Mouse (Mus musculus) small intestine, adult 2 months (tissue): ENCODE results near the gene Ogfrl1.

Experiments
- CTCF ChIP-seq: fragments of 200-500 bp; IDR thresholded peaks from 2 replicates; pipeline ENCODE4 v1.5.1; 2012; ENCODE audit warnings: low read depth, mild to moderate bottlenecking, control low read depth, inconsistent platforms, low read length, moderate library complexity, mixed read lengths; ENCODE audit not compliant: insufficient replicate concordance, insufficient read length; ENCODE audit errors: extremely low read depth
- POLR2A ChIP-seq: fragments of 200-500 bp; IDR thresholded peaks from 2 replicates; pipeline ENCODE4 v1.6.1; 2012; ENCODE audit warnings: low read depth, mild to moderate bottlenecking, control low read depth, inconsistent platforms, low read length, moderate library complexity

DNA sequence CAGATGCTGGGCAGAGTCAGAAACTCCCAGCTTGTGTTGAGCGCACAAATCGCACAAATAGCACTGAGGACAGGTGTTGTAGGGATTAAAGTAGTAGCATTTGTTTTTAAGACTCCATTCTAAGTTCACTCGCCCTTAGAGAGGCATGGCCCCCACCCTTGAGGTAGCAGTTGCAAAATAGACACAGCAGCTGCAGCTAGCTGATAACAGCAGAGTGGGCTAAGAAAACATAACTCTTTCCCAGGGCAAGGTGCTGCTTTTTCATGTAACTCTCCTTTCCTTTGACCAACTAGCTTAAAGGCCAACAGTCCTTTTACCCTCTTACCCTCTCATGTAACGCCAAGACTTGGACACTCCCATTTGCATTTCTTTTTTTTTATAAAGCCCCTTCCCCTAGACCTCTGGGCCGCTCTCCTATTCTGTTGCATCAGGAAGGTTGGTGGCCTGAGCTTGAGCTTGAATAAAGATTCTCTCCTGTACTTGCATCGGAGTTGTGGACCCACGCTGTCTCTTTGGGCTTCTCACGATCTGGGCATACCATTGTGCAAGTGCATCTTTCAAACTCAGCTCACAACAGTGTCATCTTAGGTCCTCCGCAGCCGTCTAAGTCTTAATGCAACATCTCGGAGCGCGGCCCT, 61.7 kb downstream of the Ogfrl1 start:
- TF ChIP-seq CTCF (no peak), POLR2A (no peak)
